Mouse (Mus musculus): ENCODE results near the gene Mrpl39. TPM values are rescaled to one million over a fixed set of nuclear protein-coding genes. Genes with fewer than 3 reads are reported as not detected.

The Mrpl39 gene
- polyA plus RNA-seq, 1 experiment from 2014 or later: 42.0 TPM

MicroRNAs encoded within 50 kb of the gene (microRNA counts, 519-probe panel; counts per million panel counts)
- 51.3 counts per million for microRNA mmu-miR-155

Small RNA genes within 50 kb of the gene (microRNA-seq; reads per million reads assigned to microRNA genes)
- 195 reads per million, percentile 59 among the genes with 10 or more reads in this experiment for gene Mir155

Other genes starting within 250 kb of the Mrpl39 start
- not detected in 2 replicates for gene A730009L09Rik, start 220.6 kb downstream of the Mrpl39 start, polyA plus RNA-seq (2015; fragmentation: Nextera tagmentation; extraction: Ambion mirVana)
- gene Jam2, start 38.4 kb upstream of the Mrpl39 start, polyA plus RNA-seq (2015; fragmentation: Nextera tagmentation; extraction: Ambion mirVana): 25.7 and 27.2 TPM in 2 replicates
- gene Gabpa, start 99.2 kb upstream of the Mrpl39 start, polyA plus RNA-seq (2015; fragmentation: Nextera tagmentation; extraction: Ambion mirVana): 20.9 and 21.4 TPM in 2 replicates
- gene Atp5j, start 99.9 kb upstream of the Mrpl39 start, polyA plus RNA-seq (2015; fragmentation: Nextera tagmentation; extraction: Ambion mirVana): 829 and 850 TPM in 2 replicates